Mouse (Mus musculus): Measurements from ENCODE around the gene Strn. TPM values are rescaled to one million over a fixed set of nuclear protein-coding genes. Genes with fewer than 3 reads are reported as not detected.

Gene Strn
- polyA plus RNA-seq, 1 experiment from 2014 or later: 5.4 TPM

DNA sequence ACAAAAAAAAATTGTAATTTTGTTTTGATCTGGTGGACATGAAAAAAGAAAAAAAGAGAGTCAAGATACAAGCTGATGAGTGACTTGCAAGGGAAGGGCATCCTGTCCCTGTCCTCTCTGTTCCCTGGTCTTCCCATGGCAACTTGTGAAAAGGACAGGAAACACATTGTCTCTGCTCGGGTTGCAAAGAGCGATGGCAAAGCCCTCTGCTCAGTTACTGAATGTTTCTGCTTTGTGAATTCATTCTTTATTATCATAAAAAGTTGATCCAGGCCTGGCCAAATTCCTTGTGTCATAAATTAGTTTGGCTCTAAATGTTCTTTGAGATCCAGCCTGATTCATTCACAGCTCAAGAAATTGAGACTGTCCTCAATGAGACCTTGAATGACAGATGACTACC, 775 bp upstream of the Strn start:
- Histone ChIP-seq H3K27me3 (replicated peaks) (no peaks in the 10 kb centered on the region), H3K4me3 (no peak overlapping the region), H3K36me3 (replicated peaks) (no peaks in the 10 kb centered on the region), H3K4me1 (peaks cover 23% of the 10 kb centered on the region), H3K9me3 (no peaks in the 10 kb centered on the region), H3K4me2 (no peak overlapping the region), H3K9ac (no peak overlapping the region), H3K27ac (no peak overlapping the region)
- 43% methylated on average over 2 of the region's 2 CpGs for WGBS
- ATAC-seq (replicated peaks): no peak

DNA sequence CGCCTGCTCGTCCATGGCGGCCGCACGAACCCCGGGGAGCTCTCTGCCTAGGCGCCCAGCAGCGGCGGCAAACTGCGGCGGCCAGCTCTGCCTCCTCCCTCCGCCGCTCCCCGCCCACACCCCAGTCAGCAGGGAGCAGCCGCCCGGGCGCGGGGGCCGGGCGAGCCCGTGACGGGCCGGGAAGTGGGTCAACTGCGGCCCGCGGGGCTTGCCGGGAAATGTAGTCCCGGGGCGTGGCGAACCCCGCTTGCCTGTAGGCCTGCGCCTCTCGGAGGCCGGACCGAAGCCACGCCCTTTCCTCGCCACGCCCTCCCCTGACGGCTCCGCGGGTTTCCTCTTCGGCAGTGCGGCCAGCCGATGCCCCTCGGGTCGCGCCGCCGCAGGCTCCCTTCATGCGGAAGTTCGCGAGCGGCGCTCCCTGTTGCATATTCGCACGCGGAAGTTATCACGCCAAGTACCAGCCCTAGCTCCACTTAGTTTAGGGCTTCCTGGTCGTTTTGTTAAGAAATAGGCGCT, 465 bp downstream of the Strn start:
- H3K27ac ChIP-seq: peak overlapping the region; percentile 89
- peak; percentile 99 for ATAC-seq (replicated peaks)
- no peaks in the 10 kb centered on the region for H3K36me3 ChIP-seq (replicated peaks)
- no peaks in the 10 kb centered on the region for H3K9me3 ChIP-seq
- under 1% methylated on average over 59 of the region's 60 CpGs for WGBS
- peak overlapping the region; percentile 70 for H3K4me2 ChIP-seq
- peak overlapping the region; percentile 94 for H3K9ac ChIP-seq
- peak overlapping the region; percentile 100 for H3K4me3 ChIP-seq
- H3K4me1 ChIP-seq: peaks cover 27% of the 10 kb centered on the region
- H3K27me3 ChIP-seq (replicated peaks): no peaks in the 10 kb centered on the region

DNA sequence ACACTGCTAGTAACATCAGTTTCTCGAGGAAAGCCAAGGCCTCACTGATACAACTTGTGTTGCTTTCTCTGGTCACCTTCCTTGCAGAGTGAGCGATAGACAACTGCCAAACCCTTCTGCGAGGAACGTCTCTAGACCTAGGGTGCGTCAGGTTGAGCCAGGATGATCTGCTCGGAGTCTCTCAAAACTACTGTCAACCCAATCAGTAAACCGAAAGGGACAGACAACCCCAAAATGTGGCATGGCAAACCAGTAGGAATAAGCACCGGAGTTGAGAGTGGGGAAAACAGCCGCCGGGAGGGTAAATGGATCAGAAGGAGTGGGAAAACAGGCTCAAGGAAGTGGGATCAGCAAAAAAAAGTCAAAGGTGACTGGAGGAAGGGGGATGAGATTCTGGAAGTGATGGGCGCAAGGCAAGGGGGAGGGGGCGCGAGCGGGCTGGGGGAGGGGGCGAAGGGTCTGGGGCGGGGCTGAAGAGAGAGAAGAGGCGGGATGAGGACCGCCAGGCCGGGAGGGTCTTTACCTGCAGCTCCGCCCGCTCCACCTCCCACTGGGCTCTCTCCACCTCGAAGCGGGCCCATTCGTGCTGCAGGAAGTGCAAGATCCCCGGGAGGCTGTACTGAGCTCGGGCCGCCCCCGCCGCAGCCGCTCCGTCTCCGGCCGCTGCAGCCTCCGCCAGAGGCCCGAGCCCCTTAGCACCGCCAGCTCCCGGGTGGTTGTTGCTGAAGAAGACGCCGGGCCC, 1.1 kb downstream of the Strn start:
- Histone ChIP-seq H3K4me3 (peak overlapping the region; percentile 100), H3K4me2 (peak overlapping the region; percentile 70), H3K36me3 (replicated peaks) (no peaks in the 10 kb centered on the region), H3K9me3 (no peaks in the 10 kb centered on the region), H3K27ac (peak overlapping the region; percentile 89), H3K27me3 (replicated peaks) (no peaks in the 10 kb centered on the region), H3K4me1 (peaks cover 27% of the 10 kb centered on the region), H3K9ac (peak overlapping the region; percentile 94)
- WGBS: 1% methylated on average over 38 of the region's 39 CpGs
- peak; percentile 86 for ATAC-seq (replicated peaks)

DNA sequence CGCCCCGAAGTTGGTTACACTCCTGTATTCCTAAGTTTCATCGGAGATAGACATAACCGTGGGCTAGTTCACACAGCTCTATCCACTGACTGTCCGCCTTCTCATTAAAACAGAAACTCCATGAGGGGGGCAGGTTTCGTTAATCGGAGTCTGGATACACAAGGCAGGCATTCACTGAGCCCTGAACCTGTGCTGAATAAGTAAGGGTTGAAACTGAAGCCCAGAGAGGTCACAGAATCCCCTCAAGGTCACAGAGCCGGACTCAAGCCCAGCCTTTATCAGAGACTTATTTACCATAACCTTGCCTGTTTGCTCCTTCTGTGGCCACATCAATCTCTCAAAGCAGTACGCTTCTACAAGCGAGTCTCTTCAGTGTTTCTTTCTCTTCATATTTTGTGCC, 2.2 kb downstream of the Strn start:
- 0 out of 2 replicates have a peak overlapping the region, but pooled peaks have one; percentile 7 for H3K4me3 ChIP-seq
- no peak for ATAC-seq (replicated peaks)
- H3K9me3 ChIP-seq: no peaks in the 10 kb centered on the region

DNA sequence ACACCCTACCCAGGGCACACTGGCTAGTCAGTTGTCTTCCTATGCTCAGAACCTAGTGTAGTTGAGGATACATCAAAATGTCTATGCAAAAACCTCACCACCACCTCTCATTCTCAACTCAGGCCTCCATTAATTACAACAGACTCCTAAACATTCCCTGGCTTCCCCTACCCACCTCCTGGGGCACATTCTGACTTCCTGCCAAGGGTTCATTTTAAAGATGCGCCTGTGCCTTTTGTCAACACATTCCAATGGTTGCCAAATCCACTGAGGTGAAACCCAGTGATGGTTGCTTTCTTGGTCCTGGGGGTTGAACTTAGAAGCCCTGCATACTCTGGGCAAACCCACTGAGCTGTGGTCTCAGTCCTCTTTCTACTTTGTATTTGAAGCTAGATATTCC, 4.9 kb downstream of the Strn start:
- Histone ChIP-seq H3K4me1 (peaks cover 26% of the 10 kb centered on the region), H3K27me3 (replicated peaks) (no peaks in the 10 kb centered on the region), H3K9ac (no peak overlapping the region), H3K36me3 (replicated peaks) (no peaks in the 10 kb centered on the region), H3K4me2 (no peak overlapping the region), H3K9me3 (no peaks in the 10 kb centered on the region), H3K4me3 (no peak overlapping the region), H3K27ac (no peak overlapping the region)
- ATAC-seq (replicated peaks): no peak
- 66% methylated on average over 1 of the region's 1 CpGs for WGBS

More for the DNA sequence above, 2.2 kb downstream of the Strn start:
- Histone ChIP-seq H3K4me1 (peaks cover 27% of the 10 kb centered on the region), H3K9ac (no peak overlapping the region), H3K36me3 (replicated peaks) (no peaks in the 10 kb centered on the region), H3K27me3 (replicated peaks) (no peaks in the 10 kb centered on the region), H3K4me2 (peak overlapping the region; percentile 70), H3K27ac (no peak overlapping the region)
- WGBS: 70% methylated on average over 10 of the region's 10 CpGs

DNA sequence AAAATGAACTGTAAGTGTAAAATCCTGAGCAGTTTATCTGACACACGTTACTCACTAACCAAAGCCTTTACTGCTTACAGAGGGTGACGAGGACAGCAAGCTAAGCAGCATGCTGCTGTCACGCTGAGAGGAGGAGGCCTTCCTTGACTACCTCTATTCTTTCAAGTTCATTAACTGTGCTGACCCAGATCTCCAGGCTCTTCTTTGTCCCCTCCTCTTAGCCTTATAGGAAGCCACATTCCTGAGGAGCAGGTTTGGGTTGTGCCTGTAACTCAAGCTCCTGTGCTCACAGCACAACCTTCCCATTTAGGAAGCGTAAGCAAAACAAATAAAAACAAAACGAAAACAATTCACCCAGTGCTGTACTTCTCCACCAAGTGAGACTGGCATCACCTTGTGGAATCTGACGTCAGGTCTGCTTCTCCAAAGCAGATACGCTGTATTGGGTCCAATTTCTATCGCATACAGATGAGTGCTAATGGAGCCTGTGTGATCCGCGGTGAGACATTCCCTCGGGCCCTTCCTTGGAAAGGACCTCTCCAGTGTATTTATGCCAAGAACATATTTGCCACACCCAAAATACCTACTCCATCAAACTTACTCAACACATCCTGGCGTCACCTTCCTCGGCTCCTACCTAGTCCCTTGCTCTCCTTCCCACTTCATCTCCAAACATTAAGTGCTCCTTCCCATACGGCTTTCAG, 10.1 kb downstream of the Strn start:
- Histone ChIP-seq H3K9me3 (no peaks in the 10 kb centered on the region), H3K4me2 (no peak overlapping the region), H3K27me3 (replicated peaks) (no peaks in the 10 kb centered on the region), H3K36me3 (replicated peaks) (no peaks in the 10 kb centered on the region), H3K9ac (no peak overlapping the region), H3K27ac (no peak overlapping the region), H3K4me3 (no peak overlapping the region), H3K4me1 (0 out of 2 replicates have a peak, but pooled peaks cover 4% of the 10 kb centered on the region)
- ATAC-seq (replicated peaks): no peak
- WGBS: 78% methylated on average over 14 of the region's 14 CpGs

DNA sequence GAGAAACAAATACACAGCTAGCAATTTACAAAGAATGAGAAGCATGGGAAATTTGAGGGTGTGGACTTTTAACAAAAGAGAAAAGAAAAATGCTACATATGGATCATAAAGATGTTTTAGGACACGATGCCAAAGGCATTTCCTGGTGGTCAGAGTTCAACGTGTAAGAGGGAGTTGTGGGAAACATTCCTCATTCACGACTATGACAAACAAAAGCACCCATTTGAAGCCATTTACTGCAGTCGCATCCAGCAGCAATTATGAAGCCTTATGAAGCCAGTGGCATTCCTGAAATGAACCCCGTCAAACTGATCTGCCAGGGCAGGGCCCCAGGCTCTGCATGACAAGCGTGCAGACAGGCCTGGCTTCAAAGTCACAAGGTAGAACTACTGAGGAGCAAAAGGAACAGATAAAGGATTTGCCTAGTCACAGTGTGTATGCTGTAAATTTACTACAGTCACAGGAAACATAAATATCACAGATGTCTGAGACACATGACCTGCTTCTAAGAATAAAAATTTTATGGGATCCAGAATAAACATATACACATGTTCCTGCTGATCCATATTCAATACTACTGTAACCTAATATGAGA, 12.4 kb downstream of the Strn start:
- Histone ChIP-seq H3K9ac (no peak overlapping the region), H3K4me2 (no peak overlapping the region), H3K27ac (no peak overlapping the region), H3K9me3 (no peaks in the 10 kb centered on the region), H3K36me3 (replicated peaks) (no peaks in the 10 kb centered on the region), H3K27me3 (replicated peaks) (no peaks in the 10 kb centered on the region), H3K4me3 (no peak overlapping the region), H3K4me1 (0 out of 2 replicates have a peak, but pooled peaks cover 3% of the 10 kb centered on the region)
- 83% methylated on average over 6 of the region's 6 CpGs for WGBS
- ATAC-seq (replicated peaks): no peak

DNA sequence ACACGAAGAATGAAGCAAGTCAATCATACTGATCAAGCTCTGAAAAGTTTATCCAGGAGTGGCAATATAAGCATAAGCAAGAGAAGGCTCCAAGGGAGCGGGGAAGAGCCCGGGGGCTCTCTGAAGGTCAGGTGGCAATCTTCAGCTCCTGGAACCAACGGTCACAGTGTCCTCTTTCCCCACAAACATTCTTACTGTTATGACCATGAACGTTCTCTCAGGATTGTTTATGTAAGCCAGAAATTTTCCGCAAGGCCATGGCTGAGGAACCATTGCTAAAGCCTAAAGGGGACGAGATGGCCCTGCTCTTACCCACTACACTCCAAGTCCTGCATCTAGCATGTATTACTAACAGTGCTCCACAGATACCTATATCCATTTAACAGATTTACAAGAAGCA, 15.3 kb downstream of the Strn start:
- Histone ChIP-seq H3K36me3 (replicated peaks) (peaks cover 4% of the 10 kb centered on the region; the same call in 1 of the 2 replicates), H3K4me3 (no peak overlapping the region), H3K4me2 (no peak overlapping the region), H3K4me1 (no peaks in the 10 kb centered on the region), H3K9me3 (no peaks in the 10 kb centered on the region), H3K27me3 (replicated peaks) (no peaks in the 10 kb centered on the region), H3K9ac (no peak overlapping the region), H3K27ac (no peak overlapping the region)
- 93% methylated on average over 7 of the region's 7 CpGs for WGBS
- no peak for ATAC-seq (replicated peaks)

DNA sequence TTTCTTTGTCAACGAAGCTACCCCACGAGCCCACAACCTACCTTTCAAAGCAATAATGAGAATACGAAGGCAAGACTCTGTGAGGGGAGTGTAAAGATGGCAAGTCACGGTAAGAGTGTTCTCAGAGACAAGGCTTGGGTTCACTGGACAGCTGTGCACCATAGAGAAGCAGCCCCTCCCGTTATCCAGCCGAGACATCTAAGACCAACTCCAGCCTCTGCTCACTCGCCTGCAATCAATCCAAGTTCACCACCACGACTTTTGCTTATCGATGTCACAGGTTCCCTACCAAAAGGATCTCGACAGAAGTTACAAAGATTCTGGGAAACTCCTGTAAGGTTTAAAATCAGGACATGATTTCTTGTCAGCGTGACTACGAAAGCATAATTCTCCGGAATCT, 17.9 kb downstream of the Strn start:
- H3K4me2 ChIP-seq: no peak overlapping the region
- ATAC-seq (replicated peaks): no peak
- H3K27me3 ChIP-seq (replicated peaks): no peaks in the 10 kb centered on the region
- WGBS: 95% methylated on average over 13 of the region's 13 CpGs
- peaks cover 4% of the 10 kb centered on the region; the same call in 1 of the 2 replicates for H3K36me3 ChIP-seq (replicated peaks)
- no peak overlapping the region for H3K4me3 ChIP-seq
- H3K27ac ChIP-seq: no peak overlapping the region
- no peak overlapping the region for H3K9ac ChIP-seq
- no peaks in the 10 kb centered on the region for H3K4me1 ChIP-seq
- H3K9me3 ChIP-seq: no peaks in the 10 kb centered on the region

DNA sequence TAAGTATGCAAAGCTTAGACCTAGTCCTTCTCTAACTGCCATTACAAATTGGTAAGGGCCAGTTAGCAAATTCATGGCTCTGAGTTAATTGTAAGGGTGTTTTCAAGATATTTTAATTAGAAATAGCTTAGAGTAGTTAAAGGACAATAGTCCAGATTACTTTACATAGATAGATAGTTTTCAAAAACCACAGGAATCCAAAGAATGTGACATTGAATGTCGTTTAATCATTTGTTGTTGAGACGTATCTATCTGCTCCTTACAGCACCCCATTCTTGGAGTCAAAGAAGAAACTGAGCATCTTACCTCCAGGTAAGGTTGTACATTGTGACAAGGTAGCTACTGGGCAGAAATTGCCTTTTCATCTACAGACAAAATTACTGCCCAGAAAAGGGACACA, 26.7 kb downstream of the Strn start:
- no peak overlapping the region for H3K4me3 ChIP-seq
- no peak for ATAC-seq (replicated peaks)
- no peaks in the 10 kb centered on the region for H3K4me1 ChIP-seq
- 0 out of 2 replicates have a peak, but pooled peaks cover 2% of the 10 kb centered on the region for H3K36me3 ChIP-seq (replicated peaks)
- H3K9me3 ChIP-seq: no peaks in the 10 kb centered on the region
- no peak overlapping the region for H3K9ac ChIP-seq
- H3K27me3 ChIP-seq (replicated peaks): no peaks in the 10 kb centered on the region
- WGBS: 80% methylated on average over 2 of the region's 2 CpGs
- H3K4me2 ChIP-seq: no peak overlapping the region
- H3K27ac ChIP-seq: no peak overlapping the region

DNA sequence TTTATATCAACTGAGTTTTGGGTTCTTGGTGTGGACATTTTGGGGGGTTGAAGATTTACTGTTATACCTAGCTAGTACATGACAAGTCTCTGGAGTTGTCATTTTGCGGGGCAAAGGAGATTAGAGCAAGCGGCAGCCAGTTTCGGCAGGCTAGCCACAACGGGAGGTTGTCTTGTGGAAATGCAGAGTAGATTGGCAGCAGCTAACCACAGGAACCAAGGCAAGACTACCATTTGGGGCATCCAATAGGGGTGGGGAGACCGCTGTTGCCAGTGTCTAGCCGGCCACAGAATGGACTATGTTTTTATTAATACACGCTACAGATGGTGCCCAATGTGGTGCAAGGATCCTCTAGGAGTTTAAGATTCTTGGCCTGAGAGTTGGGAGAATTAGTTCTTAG, 28.6 kb downstream of the Strn start:
- Histone ChIP-seq H3K9ac (no peak overlapping the region), H3K36me3 (replicated peaks) (0 out of 2 replicates have a peak, but pooled peaks cover 2% of the 10 kb centered on the region), H3K4me3 (no peak overlapping the region), H3K9me3 (no peaks in the 10 kb centered on the region), H3K27me3 (replicated peaks) (no peaks in the 10 kb centered on the region), H3K4me2 (no peak overlapping the region), H3K27ac (no peak overlapping the region), H3K4me1 (no peaks in the 10 kb centered on the region)
- WGBS: 88% methylated on average over 7 of the region's 7 CpGs
- ATAC-seq (replicated peaks): no peak

DNA sequence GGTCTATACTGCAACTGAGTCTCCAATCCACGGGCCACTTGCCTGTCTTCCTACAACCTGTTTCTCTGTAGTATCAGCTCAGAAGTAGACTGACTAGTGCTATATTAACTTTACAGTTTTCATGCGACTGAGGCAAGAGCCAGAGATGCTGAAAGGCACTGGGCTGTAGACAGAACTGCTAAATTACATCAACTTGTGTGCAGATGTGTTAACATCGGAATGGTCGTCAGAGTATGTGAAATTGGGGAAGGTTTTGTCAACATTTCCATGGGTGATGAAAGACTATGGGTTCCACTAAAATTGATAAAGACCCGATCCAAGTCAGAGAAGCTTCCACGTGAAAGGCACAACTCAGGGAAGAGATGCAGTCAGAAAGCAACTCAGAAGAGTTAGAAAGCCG, 34.0 kb downstream of the Strn start:
- Histone ChIP-seq H3K27me3 (replicated peaks) (no peaks in the 10 kb centered on the region), H3K4me1 (no peaks in the 10 kb centered on the region), H3K9ac (no peak overlapping the region), H3K4me3 (no peak overlapping the region), H3K36me3 (replicated peaks) (0 out of 2 replicates have a peak, but pooled peaks cover 2% of the 10 kb centered on the region), H3K4me2 (no peak overlapping the region), H3K9me3 (no peaks in the 10 kb centered on the region), H3K27ac (no peak overlapping the region)
- 96% methylated on average over 7 of the region's 7 CpGs for whole genome bisulfite sequencing
- no peak for ATAC-seq (replicated peaks)
